Mouse (Mus musculus): ENCODE data around the gene Olfr591.

- no peak for TF ChIP-seq CTCF (conservative IDR thresholded peaks at IDR 0.05; ENCODE audit: low read length)
- TF ChIP-seq POU5F1 (IDR thresholded peaks at IDR 0.05; ENCODE audit: borderline replicate concordance, low read length), result no peak
Measured at GRCm38 (mm10) chr7:103169697-103170096, 8.4 kb downstream of the Olfr591 start.
